Mouse (Mus musculus): Measurements from ENCODE around the gene Carm1.
A peak's percentile ranks its signal among the peaks of the same experiment; 100 is the strongest.

Gene Carm1

DNA sequence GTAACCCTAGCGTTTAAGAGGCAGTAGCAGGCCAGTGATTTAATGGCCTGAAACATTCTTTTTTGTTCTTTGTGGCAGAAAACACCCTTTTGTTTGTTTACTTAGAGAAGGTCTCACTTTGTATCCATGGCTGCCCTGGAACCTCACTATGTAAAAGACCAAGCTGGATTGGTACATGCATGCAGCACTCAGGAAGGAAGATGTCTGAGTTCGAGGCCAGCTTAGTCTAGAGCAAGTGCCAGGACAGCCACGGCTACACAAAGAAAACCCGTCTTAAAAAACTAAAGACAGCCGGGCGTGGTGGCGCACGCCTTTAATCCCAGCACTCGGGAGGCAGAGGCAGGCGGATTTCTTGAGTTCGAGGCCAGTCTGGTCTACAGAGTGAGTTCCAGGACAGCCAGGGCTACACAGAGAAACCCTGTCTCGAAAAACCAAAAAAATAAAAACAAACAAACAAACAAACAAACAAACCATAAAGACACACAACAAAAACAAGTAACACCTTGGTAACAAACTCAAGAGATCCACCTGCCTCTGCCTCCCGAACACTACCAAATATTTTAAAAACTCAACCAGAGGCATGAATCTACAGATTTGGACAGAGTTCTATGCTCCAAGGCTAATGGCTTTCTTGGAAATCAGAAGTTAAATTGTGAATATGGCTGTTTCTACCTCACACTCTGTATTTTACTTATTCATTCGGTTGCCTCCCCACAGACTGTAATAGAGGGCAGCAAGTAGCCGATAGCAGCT lies 68.3 kb downstream of the Carm1 start:
- DNase-seq (ENCODE audit: low spot score in 2 of 2) = no peak

DNA sequence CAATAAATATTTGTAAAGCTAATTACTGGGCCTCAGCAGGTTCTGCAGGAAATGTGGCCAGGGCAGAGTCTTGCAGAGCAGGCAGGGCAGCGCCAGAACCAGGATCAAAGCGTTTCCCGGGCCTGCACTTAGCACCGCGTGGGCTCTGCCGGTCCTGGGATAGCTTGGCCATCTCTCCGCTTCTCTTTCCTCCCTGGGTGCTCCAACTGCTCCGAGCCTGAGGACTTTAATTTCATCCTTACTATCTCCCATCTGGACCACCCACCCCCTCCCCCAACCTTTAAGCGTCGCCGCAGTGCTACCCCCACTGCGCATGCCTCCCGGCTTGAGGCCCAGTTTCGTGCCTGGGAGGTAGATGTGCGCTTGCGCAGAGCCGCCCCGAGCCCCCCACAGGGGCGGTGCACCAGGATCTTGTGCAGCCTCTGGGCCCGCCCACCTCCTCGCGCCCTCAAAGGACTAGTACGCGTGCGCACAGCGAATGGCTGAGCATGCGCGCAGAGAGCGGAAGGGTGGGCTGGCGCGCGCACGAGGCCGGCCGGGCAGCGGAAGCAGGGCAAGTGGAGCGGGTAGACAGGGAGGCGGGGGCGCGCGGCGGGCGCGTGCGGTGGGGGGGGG lies 69.0 kb downstream of the Carm1 start, which contains the start of gene Smarca4:
TSS of gene Smarca4 (plus strand) at position 553 of the 615 bp plus-strand sequence.
- DNase-seq (ENCODE audit: low spot score in 2 of 2) = peak; percentile 100

DNA sequence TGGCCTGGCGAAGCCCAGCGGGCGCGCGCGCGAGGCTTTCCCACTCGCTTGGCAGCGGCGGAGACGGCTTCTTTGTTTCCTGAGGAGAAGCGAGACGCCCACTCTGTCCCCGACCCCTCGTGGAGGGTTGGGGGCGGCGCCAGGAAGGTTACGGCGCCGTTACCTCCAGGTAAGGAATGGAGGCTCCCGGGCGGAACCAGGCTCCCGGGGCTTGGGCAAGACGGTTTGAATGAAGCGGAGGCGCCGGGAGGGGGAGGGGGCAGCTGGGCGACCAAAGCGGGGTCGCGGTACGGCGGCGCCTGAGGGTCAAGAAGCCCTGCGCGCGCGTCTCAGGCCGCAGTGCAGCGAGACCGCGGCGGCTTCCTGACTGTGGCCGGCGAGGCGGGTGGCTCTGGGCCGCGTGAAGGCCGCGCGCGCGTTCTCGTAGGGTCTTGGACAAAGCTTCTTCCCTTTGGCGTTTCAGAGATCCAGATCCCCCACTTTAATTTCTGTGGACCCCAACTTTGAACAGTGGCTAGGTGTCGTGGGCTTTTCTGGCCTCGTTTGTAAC lies 69.6 kb downstream of the Carm1 start:
- DNase-seq (ENCODE audit: low spot score in 2 of 2) = peak; percentile 86 to 88

DNA sequence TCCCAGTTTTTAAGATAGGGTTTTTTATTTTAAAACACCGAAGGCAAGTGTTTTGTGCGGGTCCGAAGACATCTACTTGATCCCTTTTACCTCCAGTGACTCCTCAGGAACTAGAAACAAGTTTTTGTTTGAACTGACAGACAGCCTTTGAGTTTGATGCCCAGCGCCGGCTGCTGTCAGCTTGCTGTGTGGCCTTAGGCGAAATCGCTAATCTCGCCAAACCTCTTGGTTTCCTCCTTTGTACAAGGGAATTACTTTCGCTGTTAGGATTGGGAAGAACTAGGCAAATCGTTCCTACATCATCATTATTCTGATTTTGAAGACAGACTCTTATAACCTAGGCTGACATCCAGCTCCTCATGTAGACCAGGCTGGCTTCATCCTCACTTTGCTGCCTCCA lies 70.4 kb downstream of the Carm1 start:
- no peak for DNase-seq (ENCODE audit: low spot score in 2 of 2)

DNA sequence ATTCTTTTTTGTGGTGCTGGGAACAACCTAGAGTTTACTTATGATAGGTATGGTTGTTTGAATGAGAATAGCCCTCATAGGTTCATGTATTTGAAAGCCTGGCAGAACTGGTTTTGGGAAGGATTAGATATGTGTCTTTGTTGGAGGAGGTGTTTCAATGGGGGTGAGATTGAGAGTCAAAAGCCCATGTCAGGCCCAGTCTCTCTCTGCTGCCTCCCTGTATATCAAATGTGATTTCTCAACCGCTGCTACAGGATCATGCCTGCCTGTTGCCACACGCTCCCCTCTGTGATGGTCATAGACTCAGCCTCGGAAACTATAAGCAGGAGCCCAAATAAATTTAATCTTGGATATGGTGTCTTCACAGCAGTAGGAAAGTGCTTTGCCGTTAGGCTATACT lies 73.5 kb downstream of the Carm1 start:
- no peak for DNase-seq (ENCODE audit: low spot score in 2 of 2)

DNA sequence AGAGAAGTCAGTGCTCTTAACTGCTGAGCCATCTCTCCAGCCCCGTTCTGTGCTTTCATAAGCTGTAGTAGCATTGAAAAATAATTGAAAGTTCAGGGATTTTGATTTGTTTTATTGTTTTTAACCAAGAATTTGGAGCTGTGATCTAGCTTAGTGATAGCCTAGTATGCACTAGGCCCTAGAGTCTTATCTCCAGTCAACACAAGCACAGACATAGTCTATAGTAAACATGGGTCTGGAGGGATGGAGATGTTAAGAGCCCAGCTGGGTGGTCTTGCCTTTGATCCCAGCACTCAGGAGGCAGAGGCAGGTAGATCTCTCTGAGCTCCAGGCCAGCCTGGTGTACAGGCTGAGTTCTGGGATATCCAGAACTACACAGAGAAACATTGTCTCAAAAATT lies 76.0 kb downstream of the Carm1 start:
- no peak for DNase-seq (ENCODE audit: low spot score in 2 of 2)

DNA sequence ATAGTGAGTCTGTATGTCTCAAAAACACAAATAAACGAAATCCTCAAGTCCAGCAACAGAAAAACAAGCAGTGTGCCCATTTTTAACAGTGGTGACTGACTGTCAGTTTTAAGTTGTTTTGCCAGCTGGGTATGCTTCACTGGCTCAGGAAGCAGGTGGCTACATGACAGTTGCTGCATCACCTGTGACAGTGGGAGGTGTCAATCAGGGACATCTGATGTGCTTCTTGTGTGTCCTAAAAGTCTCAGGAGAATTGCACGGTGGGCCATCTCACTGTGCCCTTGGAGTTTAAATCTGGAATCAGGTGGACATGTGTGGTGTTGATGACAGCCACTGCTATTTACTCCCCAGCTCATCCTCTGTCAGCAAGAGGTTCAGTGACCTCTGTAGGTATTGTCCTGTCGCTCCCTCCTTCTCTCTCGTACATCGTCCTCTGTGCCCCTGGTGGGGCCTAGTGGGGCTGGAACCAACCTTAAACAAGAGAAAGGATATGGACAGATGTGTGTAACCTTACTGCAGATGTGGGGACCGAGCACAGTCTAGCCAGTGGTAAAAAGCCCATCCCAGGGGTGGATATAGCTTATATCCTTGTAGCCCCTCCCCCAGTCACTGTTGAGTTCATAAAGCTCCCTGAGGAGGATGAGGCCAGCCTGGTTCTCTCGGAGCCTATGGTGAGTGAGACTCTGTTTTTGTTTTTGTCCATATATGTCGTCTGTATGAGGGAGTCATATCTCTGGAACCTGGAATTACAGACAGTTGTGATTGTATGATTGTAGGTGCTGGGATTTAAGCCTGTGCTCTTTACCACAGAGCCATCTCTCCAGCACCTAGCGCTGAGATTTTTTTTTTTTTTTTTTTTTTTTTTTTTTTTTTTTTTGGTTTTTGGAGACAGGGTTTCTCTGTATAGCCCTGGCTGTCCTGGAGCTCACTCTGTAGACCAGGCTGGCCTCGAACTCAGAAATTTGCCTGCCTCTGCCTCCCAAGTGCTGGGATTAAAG lies 78.9 kb downstream of the Carm1 start:
- DNase-seq (ENCODE audit: low spot score in 2 of 2) = no peak

DNA sequence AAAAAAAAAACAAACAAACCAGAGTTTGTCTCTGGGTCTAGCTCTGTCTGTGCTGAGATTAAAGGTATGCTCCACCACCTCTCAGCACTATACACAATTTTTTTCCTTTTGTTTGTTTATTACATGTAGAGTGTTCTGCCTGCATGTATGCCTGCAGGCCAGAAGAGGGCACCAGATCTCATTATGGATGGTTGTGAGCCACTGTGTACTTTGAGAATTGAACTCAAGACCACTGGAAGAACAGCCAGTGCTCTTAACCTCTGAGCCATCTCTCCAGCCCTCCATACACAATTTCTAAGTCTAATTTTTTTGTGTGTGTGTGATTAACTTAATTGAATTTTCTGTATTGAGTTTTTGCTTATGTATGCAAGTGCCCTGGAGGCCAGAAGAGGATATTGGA lies 79.9 kb downstream of the Carm1 start:
- no peak for DNase-seq (ENCODE audit: low spot score in 2 of 2)

DNA sequence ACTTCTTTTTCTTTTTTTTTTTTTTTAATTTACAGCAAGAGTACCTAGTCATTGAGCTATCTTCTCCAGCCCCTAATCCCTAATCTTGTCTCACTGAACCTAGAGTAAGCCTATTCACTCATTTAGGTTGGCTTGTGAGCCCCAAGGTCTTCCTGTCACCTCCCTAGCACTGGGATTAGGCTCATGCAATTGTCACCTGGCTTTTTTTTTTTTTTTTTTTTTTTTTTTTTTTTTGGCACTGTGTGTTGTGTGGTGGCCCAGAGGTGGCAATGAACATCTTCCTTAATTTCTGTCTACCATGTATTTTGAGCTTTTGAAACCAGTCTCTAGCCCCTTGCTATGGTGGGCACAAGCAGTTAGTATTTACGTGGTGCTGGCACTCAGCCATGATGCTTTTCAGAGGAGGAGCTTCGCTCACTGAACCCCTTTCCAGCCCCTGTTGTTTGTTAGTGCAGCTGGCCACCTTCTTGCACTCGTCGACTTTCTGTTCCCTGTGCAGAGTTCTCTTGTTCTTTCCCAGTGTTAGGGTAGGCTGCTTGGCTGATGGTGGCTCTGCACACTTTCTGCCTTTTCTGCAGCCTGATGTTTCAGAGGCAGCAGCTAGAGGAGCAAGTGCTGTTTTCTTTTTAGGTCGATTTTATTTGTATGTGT lies 80.6 kb downstream of the Carm1 start:
- no peak for DNase-seq (ENCODE audit: low spot score in 2 of 2)

DNA sequence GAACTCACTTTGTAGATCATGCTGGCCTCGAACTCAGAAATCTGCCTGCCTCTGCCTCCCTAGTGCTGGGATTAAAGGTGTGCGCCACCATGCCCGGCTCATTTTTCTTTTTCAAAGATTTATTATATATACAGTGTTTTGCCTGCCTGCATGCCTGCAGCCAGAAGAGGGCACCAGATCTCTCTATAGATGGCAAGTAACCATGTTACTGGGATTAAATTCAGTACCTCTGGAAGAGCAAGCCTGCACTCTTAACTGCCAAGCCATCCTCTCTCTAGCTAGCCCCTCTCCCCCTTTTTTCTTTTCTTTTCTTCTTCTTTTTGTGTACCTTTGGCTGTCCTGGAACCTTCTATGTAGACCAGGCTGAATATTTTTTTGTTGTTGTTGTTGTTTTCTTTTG lies 84.0 kb downstream of the Carm1 start:
- peak in 1 of 2 experiments; percentile 26 for DNase-seq (ENCODE audit: low spot score in 2 of 2)

DNA sequence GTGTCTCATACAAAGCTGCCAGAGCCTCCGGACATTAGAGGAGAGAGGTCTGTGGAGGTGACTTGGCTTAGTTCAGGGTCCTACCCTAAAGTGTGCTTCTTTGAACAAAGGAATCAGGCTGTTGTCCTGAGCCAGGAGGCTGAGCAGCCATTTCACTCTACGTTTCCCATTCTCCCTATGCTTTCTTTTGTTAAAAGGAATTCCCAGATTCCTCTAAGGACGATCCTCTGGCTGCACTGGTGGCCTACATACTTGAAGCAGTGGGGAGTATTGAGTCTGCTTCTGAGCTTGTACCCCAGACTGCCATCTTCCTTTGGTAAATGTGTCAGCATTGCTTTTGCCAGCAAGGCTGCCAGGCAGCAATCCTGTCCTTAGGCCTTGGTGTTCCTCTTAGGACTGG lies 86.4 kb downstream of the Carm1 start:
- DNase-seq (ENCODE audit: low spot score in 2 of 2) = no peak

DNA sequence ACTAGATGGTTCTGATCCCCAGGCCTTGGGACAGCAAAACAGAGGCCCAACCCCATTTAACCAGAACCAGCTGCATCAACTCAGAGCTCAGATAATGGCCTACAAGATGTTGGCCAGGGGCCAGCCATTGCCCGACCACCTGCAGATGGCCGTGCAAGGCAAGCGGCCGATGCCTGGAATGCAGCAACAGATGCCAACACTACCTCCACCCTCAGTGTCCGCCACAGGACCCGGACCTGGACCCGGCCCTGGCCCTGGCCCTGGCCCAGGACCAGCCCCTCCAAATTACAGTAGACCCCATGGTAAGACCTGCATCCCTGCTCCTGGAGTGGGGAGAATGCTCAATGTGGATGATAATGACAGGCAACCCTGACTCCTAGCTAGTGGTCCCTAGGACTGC lies 88.9 kb downstream of the Carm1 start:
- DNase-seq (ENCODE audit: low spot score in 2 of 2) = peak in 1 of 2 experiments; percentile 18

DNA sequence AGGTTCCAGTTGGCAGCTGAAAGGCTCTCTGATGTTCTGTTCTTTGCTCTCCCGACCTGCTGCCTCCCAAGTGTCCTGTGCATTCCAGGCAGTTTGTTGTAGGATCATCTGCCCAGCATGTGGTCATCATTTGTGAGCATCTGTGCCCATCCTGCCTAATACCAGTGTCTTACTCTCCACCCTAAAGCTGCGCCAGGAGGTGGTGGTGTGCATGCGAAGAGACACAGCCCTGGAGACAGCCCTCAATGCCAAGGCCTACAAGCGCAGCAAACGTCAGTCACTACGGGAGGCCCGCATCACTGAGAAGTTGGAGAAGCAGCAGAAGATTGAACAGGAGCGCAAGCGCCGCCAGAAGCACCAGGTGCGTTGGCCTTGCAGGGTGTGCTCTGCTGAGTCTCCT lies 92.3 kb downstream of the Carm1 start:
- DNase-seq (ENCODE audit: low spot score in 2 of 2) = no peak
